Comparison of ENCODE assay signal across 9 mouse cellular contexts in the genomic region with DNA sequence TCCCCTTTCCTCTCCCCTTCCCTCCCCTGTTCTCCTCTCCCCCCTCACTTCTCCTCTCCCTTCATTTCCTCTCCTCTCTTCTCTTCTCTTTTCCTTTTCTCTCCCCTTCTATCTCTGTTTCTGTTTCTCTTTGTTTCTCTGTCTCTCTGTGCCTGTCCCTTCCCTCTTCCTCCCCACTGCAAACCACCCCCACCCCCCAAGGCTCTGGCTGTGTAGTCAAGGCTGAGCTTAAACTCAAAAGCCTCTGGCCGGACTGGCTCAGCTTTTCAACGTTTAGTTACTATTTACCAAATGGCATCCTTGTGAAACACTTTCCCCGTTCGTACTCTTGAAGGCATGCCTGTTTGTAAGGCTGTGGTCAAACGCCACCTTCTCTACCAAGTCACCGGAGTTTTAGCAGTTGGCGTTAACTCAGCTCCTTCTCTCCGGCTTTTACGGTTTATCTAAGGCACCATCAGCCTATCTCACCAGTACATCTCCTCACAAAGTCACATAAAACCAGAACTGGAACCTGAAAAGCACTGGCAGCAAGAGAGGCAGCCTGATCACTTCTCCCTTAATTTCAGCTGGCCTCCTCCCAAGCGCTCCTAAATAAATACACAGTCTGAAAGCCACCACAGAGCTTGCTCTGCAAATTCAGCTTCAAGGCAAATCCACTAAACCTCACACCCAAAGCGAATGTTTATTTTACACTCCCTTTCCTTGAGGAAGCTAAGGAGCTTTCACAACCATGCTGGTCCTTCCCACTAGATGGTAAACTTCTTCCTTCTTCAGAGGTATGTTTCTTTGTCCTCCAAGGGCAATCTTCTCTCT. TPM values are rescaled to one million over a fixed set of nuclear protein-coding genes. Genes with fewer than 3 reads are reported as not detected.
DNase-seq lines count a peak whose midpoint lies in the region; ATAC-seq lines count a peak whose summit lies in the region.
"Had no signal": no experiment of that assay in that cellular context is flagged by ENCODE, and none has a peak within 500 bp of the region (broad histone marks: within the 10 kb centered on the region; RNA-seq: fewer than 3 reads in every experiment).

No protein-coding gene starts in this region.

- ATAC-seq in hindbrain, embryonic 16.5 days, result no peak
- ATAC-seq in hindbrain, embryonic 12.5 days (ENCODE audit: low FRiP score), result no peak
- ATAC-seq in embryonic facial prominence, embryonic 13.5 days (ENCODE audit: insufficient number of reproducible peaks, insufficient read depth, low FRiP score, low TSS enrichment, low read depth), result no peak
- ATAC-seq in kidney, embryonic 14.5 days (ENCODE audit: low FRiP score, low TSS enrichment), result no peak
- ATAC-seq in lung, embryonic 15.5 days (ENCODE audit: borderline replicate concordance, extremely low read depth, low FRiP score, low TSS enrichment), result peak; percentile 55; the same call in 1 of the 2 replicates
- ATAC-seq in forebrain, embryonic 12.5 days (ENCODE audit: low FRiP score), result no peak

- no peak overlapping the region for H3K9ac ChIP-seq in hindbrain, embryonic 16.5 days (ENCODE audit: low read depth, low read length)
- H3K9ac ChIP-seq in hindbrain, embryonic 12.5 days, result no peak overlapping the region
- 0 out of 2 replicates have a peak overlapping the region, but pooled peaks have one; percentile 22 for H3K9ac ChIP-seq in embryonic facial prominence, embryonic 13.5 days
- H3K9ac ChIP-seq in kidney, embryonic 14.5 days (ENCODE audit: low read depth, low read length), result peak overlapping the region; percentile 34; the same call in 1 of the 2 replicates
- no peak overlapping the region for H3K9ac ChIP-seq in lung, embryonic 15.5 days
- H3K9ac ChIP-seq in forebrain, embryonic 12.5 days, result no peak overlapping the region

- H3K36me3 ChIP-seq in hindbrain, embryonic 16.5 days (ENCODE audit: control insufficient read depth, insufficient read depth, low read length), result no peaks in the 10 kb centered on the region
- no peaks in the 10 kb centered on the region for H3K36me3 ChIP-seq in hindbrain, embryonic 12.5 days
- H3K36me3 ChIP-seq in embryonic facial prominence, embryonic 13.5 days, result no peaks in the 10 kb centered on the region
- no peaks in the 10 kb centered on the region for H3K36me3 ChIP-seq in kidney, embryonic 14.5 days (ENCODE audit: control insufficient read depth, insufficient read depth, low read length)
- no peaks in the 10 kb centered on the region for H3K36me3 ChIP-seq in lung, embryonic 15.5 days
- no peaks in the 10 kb centered on the region for H3K36me3 ChIP-seq in forebrain, embryonic 12.5 days (replicated peaks)
- no peaks in the 10 kb centered on the region for H3K36me3 ChIP-seq in forebrain, embryonic 10.5 days (replicated peaks)

- no peak overlapping the region for H3K27ac ChIP-seq in hindbrain, embryonic 16.5 days (ENCODE audit: low read depth, low read length)
- H3K27ac ChIP-seq in hindbrain, embryonic 12.5 days, result no peak overlapping the region
- peak overlapping the region; percentile 79 for H3K27ac ChIP-seq in embryonic facial prominence, embryonic 13.5 days
- H3K27ac ChIP-seq in kidney, embryonic 14.5 days (ENCODE audit: low read depth, low read length), result no peak overlapping the region
- H3K27ac ChIP-seq in lung, embryonic 15.5 days, result peak overlapping the region; percentile 70
- H3K27ac ChIP-seq in forebrain, embryonic 12.5 days, result no peak overlapping the region
- H3K27ac ChIP-seq in forebrain, embryonic 10.5 days, result no peak overlapping the region
- H3K27ac ChIP-seq: heart, adult 2 months had no signal

- no peak for DNase-seq in cerebellum, adult 18-20 months
- DNase-seq in forebrain, embryonic 10.5 days (ENCODE audit: extremely low spot score, low spot score), result no peak

- no peaks in the 10 kb centered on the region for H3K27me3 ChIP-seq in hindbrain, embryonic 16.5 days (replicated peaks; ENCODE audit: control insufficient read depth, insufficient read depth, low read length)
- H3K27me3 ChIP-seq in hindbrain, embryonic 12.5 days, result no peaks in the 10 kb centered on the region
- no peaks in the 10 kb centered on the region for H3K27me3 ChIP-seq in embryonic facial prominence, embryonic 13.5 days
- no peaks in the 10 kb centered on the region for H3K27me3 ChIP-seq in kidney, embryonic 14.5 days (ENCODE audit: control insufficient read depth, insufficient read depth, low read length)
- no peaks in the 10 kb centered on the region for H3K27me3 ChIP-seq in lung, embryonic 15.5 days
- no peaks in the 10 kb centered on the region for H3K27me3 ChIP-seq in forebrain, embryonic 12.5 days
- H3K27me3 ChIP-seq in forebrain, embryonic 10.5 days (ENCODE audit: poor library complexity, severe bottlenecking), result no peaks in the 10 kb centered on the region

- peak overlapping the region; percentile 9; the same call in 1 of the 2 replicates for H3K4me2 ChIP-seq in hindbrain, embryonic 16.5 days (ENCODE audit: low read length)
- H3K4me2 ChIP-seq in hindbrain, embryonic 12.5 days (replicated peaks), result no peak overlapping the region; the same call in 1 of the 2 replicates
- peak overlapping the region; percentile 50 for H3K4me2 ChIP-seq in embryonic facial prominence, embryonic 13.5 days
- H3K4me2 ChIP-seq in kidney, embryonic 14.5 days (replicated peaks; ENCODE audit: low read depth, low read length), result peak overlapping the region; percentile 29; the same call in 1 of the 2 replicates
- peak overlapping the region; percentile 53 for H3K4me2 ChIP-seq in lung, embryonic 15.5 days
- H3K4me2 ChIP-seq in forebrain, embryonic 12.5 days, result no peak overlapping the region

- no peaks in the 10 kb centered on the region for H3K4me1 ChIP-seq in hindbrain, embryonic 16.5 days (ENCODE audit: control insufficient read depth, insufficient read depth, low read depth, low read length)
- no peaks in the 10 kb centered on the region for H3K4me1 ChIP-seq in hindbrain, embryonic 12.5 days
- peaks cover 7% of the 10 kb centered on the region for H3K4me1 ChIP-seq in embryonic facial prominence, embryonic 13.5 days
- H3K4me1 ChIP-seq in kidney, embryonic 14.5 days (ENCODE audit: control insufficient read depth, insufficient read depth, low read length), result no peaks in the 10 kb centered on the region
- H3K4me1 ChIP-seq in lung, embryonic 15.5 days, result peaks cover 8% of the 10 kb centered on the region; the same call in 1 of the 2 replicates
- H3K4me1 ChIP-seq in forebrain, embryonic 12.5 days, result no peaks in the 10 kb centered on the region
- H3K4me1 ChIP-seq in forebrain, embryonic 10.5 days, result no peaks in the 10 kb centered on the region

- H3K9me3 ChIP-seq in hindbrain, embryonic 16.5 days (ENCODE audit: control insufficient read depth, low read length), result no peaks in the 10 kb centered on the region
- no peaks in the 10 kb centered on the region for H3K9me3 ChIP-seq in hindbrain, embryonic 12.5 days (replicated peaks)
- 0 out of 2 replicates have a peak, but pooled peaks cover 5% of the 10 kb centered on the region for H3K9me3 ChIP-seq in embryonic facial prominence, embryonic 13.5 days
- no peaks in the 10 kb centered on the region; the same call in 1 of the 2 replicates for H3K9me3 ChIP-seq in kidney, embryonic 14.5 days (ENCODE audit: control insufficient read depth, low read length)
- H3K9me3 ChIP-seq in lung, embryonic 15.5 days, result no peaks in the 10 kb centered on the region
- no peaks in the 10 kb centered on the region for H3K9me3 ChIP-seq in forebrain, embryonic 12.5 days
- H3K9me3 ChIP-seq in forebrain, embryonic 10.5 days, result peaks cover 6% of the 10 kb centered on the region

- WGBS in hindbrain, embryonic 16.5 days, result 41% methylated on average over 11 of the region's 11 CpGs
- WGBS in hindbrain, embryonic 12.5 days, result 50% methylated on average over 11 of the region's 11 CpGs
- WGBS in embryonic facial prominence, embryonic 13.5 days, result 29% methylated on average over 11 of the region's 11 CpGs
- 11% methylated on average over 11 of the region's 11 CpGs for WGBS in kidney, embryonic 14.5 days
- WGBS in lung, embryonic 15.5 days, result 6% methylated on average over 11 of the region's 11 CpGs
- WGBS in forebrain, embryonic 12.5 days, result 52% methylated on average over 11 of the region's 11 CpGs
- WGBS in forebrain, embryonic 10.5 days, result 55% methylated on average over 11 of the region's 11 CpGs

- H3K4me3 ChIP-seq in hindbrain, embryonic 16.5 days (ENCODE audit: low read length), result no peak overlapping the region
- H3K4me3 ChIP-seq in hindbrain, embryonic 12.5 days, result no peak overlapping the region
- peak overlapping the region; percentile 21; the same call in 1 of the 2 replicates for H3K4me3 ChIP-seq in embryonic facial prominence, embryonic 13.5 days
- H3K4me3 ChIP-seq in kidney, embryonic 14.5 days (ENCODE audit: low read length), result no peak overlapping the region
- H3K4me3 ChIP-seq in lung, embryonic 15.5 days, result peak overlapping the region; percentile 14
- no peak overlapping the region for H3K4me3 ChIP-seq in forebrain, embryonic 12.5 days (replicated peaks)
- no peak overlapping the region for H3K4me3 ChIP-seq in forebrain, embryonic 10.5 days
- H3K4me3 ChIP-seq: heart, adult 2 months had no signal

RNA-seq across cellular contexts. Expression of a gene that starts 19.4 kb away (rescaled TPM):
- not detected in 2 replicates for polyA plus RNA-seq in hindbrain, embryonic 16.5 days (2015; fragmentation: Nextera tagmentation; extraction: Ambion mirVana)
- not detected in 2 replicates for polyA plus RNA-seq in hindbrain, embryonic 12.5 days (2016; fragmentation: Nextera tagmentation; extraction: Ambion mirVana)
- not detected in 2 replicates for polyA plus RNA-seq in embryonic facial prominence, embryonic 13.5 days (2015; fragmentation: Nextera tagmentation; extraction: Ambion mirVana)
- polyA plus RNA-seq in kidney, embryonic 14.5 days (2014; fragmentation: Nextera tagmentation; extraction: Ambion mirVana), result not detected in 2 replicates
- polyA plus RNA-seq in lung, embryonic 15.5 days (2015; fragmentation: Nextera tagmentation; extraction: Ambion mirVana), result not detected in 2 replicates
- polyA plus RNA-seq in forebrain, embryonic 12.5 days (2016; fragmentation: Nextera tagmentation; extraction: Ambion mirVana), result not detected in 2 replicates
- polyA plus RNA-seq in forebrain, embryonic 10.5 days (2016; fragmentation: Nextera tagmentation; extraction: Ambion mirVana), result not detected in 2 replicates
- polyA plus RNA-seq: heart, adult 2 months had no signal

Comparison
In these comparisons a context has a peak if more than half of its experiments do, and no peak if none do; other contexts are left out.
1. H3K4me2 ChIP-seq: peak in hindbrain, embryonic 16.5 days (single experiment), embryonic facial prominence, embryonic 13.5 days (single experiment), kidney, embryonic 14.5 days (single experiment) and lung, embryonic 15.5 days (single experiment); none in hindbrain, embryonic 12.5 days (single experiment) and forebrain, embryonic 12.5 days (single experiment).
2. H3K27ac ChIP-seq: peak in embryonic facial prominence, embryonic 13.5 days (single experiment) and lung, embryonic 15.5 days (single experiment); none in hindbrain, embryonic 16.5 days (single experiment), hindbrain, embryonic 12.5 days (single experiment), kidney, embryonic 14.5 days (single experiment), forebrain, embryonic 12.5 days (single experiment) and forebrain, embryonic 10.5 days (single experiment).
3. H3K4me3 ChIP-seq: peak in embryonic facial prominence, embryonic 13.5 days (single experiment) and lung, embryonic 15.5 days (single experiment); none in hindbrain, embryonic 16.5 days (single experiment), hindbrain, embryonic 12.5 days (single experiment), kidney, embryonic 14.5 days (single experiment), forebrain, embryonic 12.5 days (single experiment) and forebrain, embryonic 10.5 days (single experiment).
4. H3K9ac ChIP-seq: peak in embryonic facial prominence, embryonic 13.5 days (single experiment) and kidney, embryonic 14.5 days (single experiment); none in hindbrain, embryonic 16.5 days (single experiment), hindbrain, embryonic 12.5 days (single experiment), lung, embryonic 15.5 days (single experiment) and forebrain, embryonic 12.5 days (single experiment).